Comparison of ENCODE assay signal across 18 mouse cellular contexts in genomic region chr17:72965687-72966086, GRCm38 (mm10). TPM values are rescaled to one million over a fixed set of nuclear protein-coding genes. Genes with fewer than 3 reads are reported as not detected.
DNase-seq lines count a peak whose midpoint lies in the region; ATAC-seq and TF ChIP-seq lines count a peak whose summit lies in the region.
"Had no signal": no experiment of that assay in that cellular context is flagged by ENCODE, and none has a peak within 500 bp of the region (broad histone marks: within the 10 kb centered on the region; RNA-seq: fewer than 3 reads in every experiment).

No protein-coding gene starts in this region.

- no peak; the same call in 1 of the 2 replicates for TF ChIP-seq EP300 in CH12.LX (IDR thresholded peaks at IDR 0.05; ENCODE audit: low read length)

- in situ Hi-C loops in CH12.LX (cut with MboI; ENCODE audit: low pct_ligation_motif_present, low pct_unique_long_range_greater_than_20kb, low sequenced_read_pairs): no loop called here

- no peaks in the 10 kb centered on the region for H3K9me3 ChIP-seq in heart, embryonic 16.5 days (replicated peaks; ENCODE audit: control insufficient read depth, low read length)
- H3K9me3 ChIP-seq in CH12.LX (replicated peaks; ENCODE audit: low read length): peaks cover 2% of the 10 kb centered on the region
- H3K9me3 ChIP-seq in limb, embryonic 10.5 days (replicated peaks): no peaks in the 10 kb centered on the region
- H3K9me3 ChIP-seq: hindbrain, embryonic 15.5 days; liver, embryonic 15.5 days; neural tube, embryonic 13.5 days had no signal

- TF ChIP-seq CTCF in CH12.LX (conservative IDR thresholded peaks at IDR 0.05 in 1 of 2, IDR thresholded peaks at IDR 0.05 in 1 of 2; ENCODE audit: low read depth in 2 of 2, low read length in 2 of 2): no peak

- ATAC-seq in heart, embryonic 16.5 days (replicated peaks; ENCODE audit: extremely low read depth, insufficient read depth, low FRiP score): no peak

- no peak overlapping the region for H3K9ac ChIP-seq in heart, embryonic 16.5 days (ENCODE audit: low read length)
- H3K9ac ChIP-seq in CH12.LX (ENCODE audit: insufficient read depth, low read depth): peak overlapping the region; percentile 32
- H3K9ac ChIP-seq: hindbrain, embryonic 15.5 days; liver, embryonic 15.5 days; neural tube, embryonic 13.5 days had no signal

- no peak overlapping the region for H3K4me3 ChIP-seq in heart, embryonic 16.5 days (ENCODE audit: low read length)
- no peak overlapping the region for H3K4me3 ChIP-seq in CH12.LX (replicated peaks in 1 of 3; ENCODE audit: low read depth in 2 of 3, low read length in 2 of 3, poor library complexity in 1 of 3)
- no peak overlapping the region for H3K4me3 ChIP-seq in limb, embryonic 10.5 days
- H3K4me3 ChIP-seq: erythroblast, embryonic 14.5 days; hindbrain, embryonic 15.5 days; liver, embryonic 15.5 days; neural tube, embryonic 13.5 days had no signal

- H3K27me3 ChIP-seq in heart, embryonic 16.5 days (ENCODE audit: control insufficient read depth, insufficient read depth, low read length): no peaks in the 10 kb centered on the region
- H3K27me3 ChIP-seq in CH12.LX (replicated peaks): no peaks in the 10 kb centered on the region
- no peaks in the 10 kb centered on the region for H3K27me3 ChIP-seq in limb, embryonic 10.5 days (ENCODE audit: low read depth, poor library complexity, severe bottlenecking)
- H3K27me3 ChIP-seq: hindbrain, embryonic 15.5 days; liver, embryonic 15.5 days; neural tube, embryonic 13.5 days had no signal

- DNase-seq in heart, adult 8-10 months (ENCODE audit: low spot score): no peak
- DNase-seq in A20 (ENCODE audit: low read depth, low spot score) (peak; percentile 24), CH12.LX (ENCODE audit: extremely low read depth) (no peak)
- no peak for DNase-seq in limb, embryonic 10.5 days (ENCODE audit: low spot score)
- DNase-seq in retina, embryonic 14.5 days (ENCODE audit: low spot score): no peak
- DNase-seq in left cerebral cortex, adult 9 months (ENCODE audit: low spot score in 2 of 2): no peak
- DNase-seq: cerebellum, adult 9-10 months; gastrocnemius, postnatal 10 days; kidney, adult 8-10 months; layer of hippocampus, postnatal 36 days; lung, postnatal 10 days; thymus, postnatal 4 days had no signal

- WGBS in heart, embryonic 16.5 days: 64% methylated on average over 5 of the region's 5 CpGs
- WGBS in limb, embryonic 10.5 days: 74% methylated on average over 5 of the region's 5 CpGs

- no peak for TF ChIP-seq RAD21 in CH12.LX (IDR thresholded peaks at IDR 0.05; ENCODE audit: low read depth, low read length)

- H3K4me2 ChIP-seq in heart, embryonic 16.5 days (ENCODE audit: low read depth, low read length): no peak overlapping the region
- peak overlapping the region; percentile 84 for H3K4me2 ChIP-seq in CH12.LX (ENCODE audit: insufficient read depth, low read depth, poor library complexity, severe bottlenecking)
- H3K4me2 ChIP-seq: hindbrain, embryonic 15.5 days; liver, embryonic 15.5 days; neural tube, embryonic 13.5 days had no signal

- H3K36me3 ChIP-seq in heart, embryonic 16.5 days (ENCODE audit: control insufficient read depth, insufficient read depth): no peaks in the 10 kb centered on the region
- no peaks in the 10 kb centered on the region for H3K36me3 ChIP-seq in CH12.LX (replicated peaks in 1 of 2; ENCODE audit: control insufficient read depth in 1 of 2, insufficient read depth in 1 of 2, low read length in 1 of 2)
- H3K36me3 ChIP-seq in limb, embryonic 10.5 days: no peaks in the 10 kb centered on the region
- H3K36me3 ChIP-seq: hindbrain, embryonic 15.5 days; liver, embryonic 15.5 days; neural tube, embryonic 13.5 days had no signal

- H3K4me1 ChIP-seq in heart, embryonic 16.5 days (ENCODE audit: control insufficient read depth, insufficient read depth, low read length): peaks cover 39% of the 10 kb centered on the region
- peaks cover 13 to 44% of the 10 kb centered on the region in 2 experiments for H3K4me1 ChIP-seq in CH12.LX (ENCODE audit: control insufficient read depth in 1 of 2, insufficient read depth in 2 of 2)
- peaks cover 23% of the 10 kb centered on the region for H3K4me1 ChIP-seq in limb, embryonic 10.5 days
- H3K4me1 ChIP-seq: hindbrain, embryonic 15.5 days had no signal

- H3K27ac ChIP-seq in heart, embryonic 16.5 days (ENCODE audit: low read length): peak overlapping the region; percentile 48; the same call in 1 of the 2 replicates
- peak overlapping the region; percentile 65 for H3K27ac ChIP-seq in CH12.LX (ENCODE audit: insufficient read depth, low read depth)
- H3K27ac ChIP-seq in limb, embryonic 10.5 days: peak overlapping the region; percentile 46; the same call in 1 of the 2 replicates
- H3K27ac ChIP-seq: hindbrain, embryonic 15.5 days; liver, embryonic 15.5 days; neural tube, embryonic 13.5 days had no signal

- H3K79me2 ChIP-seq in CH12.LX (replicated peaks; ENCODE audit: control insufficient read depth, extremely low read depth, insufficient read depth, poor library complexity, severe bottlenecking): no peaks in the 10 kb centered on the region

- dilution Hi-C loops in CH12.LX (cut with MboI; ENCODE audit: extremely low pct_ligation_motif_present, extremely low pct_unique_long_range_greater_than_20kb, low sequenced_read_pairs): no loop called here

- TF ChIP-seq POLR2A in CH12.LX (IDR thresholded peaks at IDR 0.05; ENCODE audit: low read depth, low read length): no peak

TF ChIP-seq in CH12.LX, 34 proteins besides CTCF, POLR2A, EP300 and RAD21:
- TF ChIP-seq BHLHE40 (IDR thresholded peaks at IDR 0.05; ENCODE audit: low read depth, low read length): peak; percentile 55; the same call in 1 of the 2 replicates
- no peak for TF ChIP-seq GABPA (IDR thresholded peaks at IDR 0.05; ENCODE audit: insufficient replicate concordance, low read depth, low read length)

RNA-seq across cellular contexts. Expression of gene Lbh, which starts 47.6 kb away (rescaled TPM):
- 28.4 and 30.1 TPM in 2 replicates for polyA plus RNA-seq in heart, embryonic 16.5 days (2015; fragmentation: Nextera tagmentation; extraction: Ambion mirVana)
- total RNA-seq in heart, adult 8-10 months (2022): 100 to 1,000 TPM; 352 to 622 (median 508) TPM
- 12.2 and 14.4 TPM in 2 replicates for total RNA-seq in CH12.LX (2012; rRNA removed)
- 13.1 and 16.7 TPM in 2 replicates for total RNA-seq in CH12.LX (2014; rRNA removed)
- polyA plus RNA-seq in CH12.LX (2012; ENCODE audit: insufficient read length, low read depth): 26.0 and 30.0 TPM in 2 replicates
- 1.9 and 2.0 TPM in 2 replicates for polyA plus RNA-seq in limb, embryonic 10.5 days (2016; fragmentation: Nextera tagmentation; extraction: Ambion mirVana)
- total RNA-seq: MEL had no signal
